In genomic region chrX:79516977-79517645, GRCm38 (mm10) we compare ENCODE assay signal across 8 mouse cellular contexts. TPM values are rescaled to one million over a fixed set of nuclear protein-coding genes. Genes with fewer than 3 reads are reported as not detected.
DNase-seq lines count a peak whose midpoint lies in the region; ATAC-seq lines count a peak whose summit lies in the region.

Gene Gm7173 (minus strand): TSS chrX:79517285.

- no peak for ATAC-seq in erythroblast, adult 5-6 weeks (replicated peaks; ENCODE audit: low FRiP score, poor library complexity, severe bottlenecking)
- peak; percentile 78 for ATAC-seq in embryonic facial prominence, embryonic 11.5 days (replicated peaks; ENCODE audit: insufficient number of reproducible peaks, low FRiP score, low TSS enrichment, low read depth)
- ATAC-seq in heart, embryonic 16.5 days (replicated peaks; ENCODE audit: extremely low read depth, insufficient read depth, low FRiP score) = peak; percentile 52
- no peak for ATAC-seq in limb, embryonic 15.5 days (ENCODE audit: insufficient number of reproducible peaks, low FRiP score, low TSS enrichment, low read depth)
- peak; percentile 94 for ATAC-seq in midbrain, embryonic 16.5 days

- no peak within 1 kb of the TSS for H3K27ac ChIP-seq in embryonic facial prominence, embryonic 11.5 days (replicated peaks; ENCODE audit: low read depth, low read length)
- H3K27ac ChIP-seq in heart, embryonic 16.5 days (ENCODE audit: low read length) = no peak within 1 kb of the TSS
- H3K27ac ChIP-seq in limb, embryonic 15.5 days = no peak within 1 kb of the TSS
- H3K27ac ChIP-seq in midbrain, embryonic 16.5 days (ENCODE audit: low read length) = no peak within 1 kb of the TSS

- DNase-seq in embryonic facial prominence, embryonic 11.5 days (ENCODE audit: low spot score) = peak; percentile 32
- peak; percentile 17 for DNase-seq in kidney, postnatal 14 days
- DNase-seq in testis, postnatal 10 days (ENCODE audit: low spot score) = peak; percentile 57

- H3K4me3 ChIP-seq in erythroblast, embryonic 14.5 days (replicated peaks) = peak within 1 kb of the TSS; percentile 14
- peak within 1 kb of the TSS; percentile 35 for H3K4me3 ChIP-seq in embryonic facial prominence, embryonic 11.5 days (ENCODE audit: low read depth, low read length)
- H3K4me3 ChIP-seq in heart, embryonic 16.5 days (ENCODE audit: low read length) = peak within 1 kb of the TSS; percentile 53
- peak within 1 kb of the TSS; percentile 39 for H3K4me3 ChIP-seq in limb, embryonic 15.5 days
- peak within 1 kb of the TSS; percentile 47 for H3K4me3 ChIP-seq in midbrain, embryonic 16.5 days (ENCODE audit: low read depth, low read length)

- no peaks in the 10 kb centered on the region for H3K36me3 ChIP-seq in erythroblast, embryonic 14.5 days (ENCODE audit: control insufficient read depth)
- no peaks in the 10 kb centered on the region for H3K36me3 ChIP-seq in embryonic facial prominence, embryonic 11.5 days (replicated peaks; ENCODE audit: control insufficient read depth, insufficient read depth, low read depth, low read length)
- H3K36me3 ChIP-seq in heart, embryonic 16.5 days (ENCODE audit: control insufficient read depth, insufficient read depth) = no peaks in the 10 kb centered on the region
- no peaks in the 10 kb centered on the region for H3K36me3 ChIP-seq in limb, embryonic 15.5 days
- no peaks in the 10 kb centered on the region for H3K36me3 ChIP-seq in midbrain, embryonic 16.5 days (ENCODE audit: control insufficient read depth, insufficient read depth, low read length)

- peak within 1 kb of the TSS; percentile 25; the same call in 1 of the 2 replicates for H3K9ac ChIP-seq in embryonic facial prominence, embryonic 11.5 days (replicated peaks; ENCODE audit: low read length)
- H3K9ac ChIP-seq in heart, embryonic 16.5 days (ENCODE audit: low read length) = no peak within 1 kb of the TSS
- H3K9ac ChIP-seq in limb, embryonic 15.5 days = no peak within 1 kb of the TSS
- peak within 1 kb of the TSS; percentile 48 for H3K9ac ChIP-seq in midbrain, embryonic 16.5 days (ENCODE audit: low read depth, low read length)

- WGBS in embryonic facial prominence, embryonic 11.5 days = 23% methylated on average over 23 of the region's 23 CpGs
- WGBS in heart, embryonic 16.5 days = 20% methylated on average over 23 of the region's 23 CpGs
- 32% methylated on average over 23 of the region's 23 CpGs for WGBS in limb, embryonic 15.5 days
- 25% methylated on average over 23 of the region's 23 CpGs for WGBS in midbrain, embryonic 16.5 days

- peak within 1 kb of the TSS; percentile 37 for H3K4me2 ChIP-seq in embryonic facial prominence, embryonic 11.5 days (ENCODE audit: low read depth, low read length)
- H3K4me2 ChIP-seq in heart, embryonic 16.5 days (ENCODE audit: low read depth, low read length) = peak within 1 kb of the TSS; percentile 69
- peak within 1 kb of the TSS; percentile 52 for H3K4me2 ChIP-seq in limb, embryonic 15.5 days
- H3K4me2 ChIP-seq in midbrain, embryonic 16.5 days (ENCODE audit: low read length) = peak within 1 kb of the TSS; percentile 50

- H3K27me3 ChIP-seq in erythroblast, embryonic 14.5 days (ENCODE audit: control insufficient read depth) = no peaks in the 10 kb centered on the region
- H3K27me3 ChIP-seq in embryonic facial prominence, embryonic 11.5 days (ENCODE audit: control insufficient read depth, insufficient read depth, low read length) = no peaks in the 10 kb centered on the region
- no peaks in the 10 kb centered on the region for H3K27me3 ChIP-seq in heart, embryonic 16.5 days (ENCODE audit: control insufficient read depth, insufficient read depth, low read length)
- H3K27me3 ChIP-seq in limb, embryonic 15.5 days = no peaks in the 10 kb centered on the region
- H3K27me3 ChIP-seq in midbrain, embryonic 16.5 days (ENCODE audit: control insufficient read depth, insufficient read depth, low read depth, low read length) = no peaks in the 10 kb centered on the region

- no peaks in the 10 kb centered on the region for H3K9me3 ChIP-seq in erythroblast, embryonic 14.5 days (ENCODE audit: control insufficient read depth, low read length)
- H3K9me3 ChIP-seq in embryonic facial prominence, embryonic 11.5 days (replicated peaks; ENCODE audit: control insufficient read depth, low read length) = no peaks in the 10 kb centered on the region
- H3K9me3 ChIP-seq in heart, embryonic 16.5 days (replicated peaks; ENCODE audit: control insufficient read depth, low read length) = no peaks in the 10 kb centered on the region
- no peaks in the 10 kb centered on the region for H3K9me3 ChIP-seq in limb, embryonic 15.5 days
- H3K9me3 ChIP-seq in midbrain, embryonic 16.5 days (replicated peaks; ENCODE audit: control insufficient read depth, low read length, poor library complexity, severe bottlenecking) = no peaks in the 10 kb centered on the region

- H3K4me1 ChIP-seq in erythroblast, embryonic 14.5 days (ENCODE audit: control insufficient read depth) = no peaks in the 10 kb centered on the region
- H3K4me1 ChIP-seq in embryonic facial prominence, embryonic 11.5 days (ENCODE audit: control insufficient read depth, insufficient read depth, low read length) = no peaks in the 10 kb centered on the region
- no peaks in the 10 kb centered on the region for H3K4me1 ChIP-seq in heart, embryonic 16.5 days (ENCODE audit: control insufficient read depth, insufficient read depth, low read length)
- H3K4me1 ChIP-seq in limb, embryonic 15.5 days = no peaks in the 10 kb centered on the region
- no peaks in the 10 kb centered on the region for H3K4me1 ChIP-seq in midbrain, embryonic 16.5 days (ENCODE audit: control insufficient read depth, insufficient read depth, low read length)

RNA-seq across cellular contexts. Expression of gene Gm7173, which starts in this region (rescaled TPM):
- polyA plus RNA-seq in erythroblast, embryonic 14.5 days (2012) = not detected in 2 replicates
- not detected in 2 replicates for total RNA-seq in erythroblast, adult 5-6 weeks (2015; ENCODE audit: low replicate concordance)
- total RNA-seq in erythroblast, adult 5-6 weeks (2017; ENCODE audit: low replicate concordance) = not detected in 2 replicates
- 0.25 and 0.26 TPM in 2 replicates for polyA plus RNA-seq in embryonic facial prominence, embryonic 11.5 days (2014; fragmentation: Nextera tagmentation; extraction: Ambion mirVana)
- 0.12 and 0.24 TPM in 2 replicates for polyA plus RNA-seq in heart, embryonic 16.5 days (2015; fragmentation: Nextera tagmentation; extraction: Ambion mirVana)
- polyA plus RNA-seq in limb, embryonic 15.5 days (2015; fragmentation: Nextera tagmentation; extraction: Ambion mirVana) = 0.24 and 0.29 TPM in 2 replicates
- 1.5 and 1.6 TPM in 2 replicates for polyA plus RNA-seq in midbrain, embryonic 16.5 days (2015; fragmentation: Nextera tagmentation; extraction: Ambion mirVana)

Comparison
In these comparisons a context has a peak if more than half of its experiments do, and no peak if none do; other contexts are left out.
1. Peak in DNase-seq, ATAC-seq, H3K4me3 ChIP-seq, H3K9ac ChIP-seq and H3K4me2 ChIP-seq in embryonic facial prominence, embryonic 11.5 days; RNA of the gene not detected or under 1 TPM.
2. Peak in ATAC-seq, H3K4me3 ChIP-seq and H3K4me2 ChIP-seq in heart, embryonic 16.5 days; RNA of the gene not detected or under 1 TPM.